Mouse (Mus musculus): ENCODE measurements around the gene Vps9d1. TPM values are rescaled to one million over a fixed set of nuclear protein-coding genes. Genes with fewer than 3 reads are reported as not detected.
"Not testable (repeated sequence)": the region's sequence is repeated elsewhere in the genome, so short reads cannot be mapped to it uniquely, and the experiment has no call there.

Gene Vps9d1
- polyA plus RNA-seq, 1 experiment from 2014 or later, result 4.0 TPM

GRCm38 (mm10) chr8:123235520-123236497 is 18.3 kb downstream of the Vps9d1 start, which contains the start of gene Spata2l:
Spata2l (minus strand) TSS chr8:123236233.
- peak within 1 kb of the TSS; percentile 68 for H3K4me3 ChIP-seq (replicated peaks)
- no peaks in the 10 kb centered on the region for H3K36me3 ChIP-seq
- no peak within 1 kb of the TSS for H3K27ac ChIP-seq
- peak within 1 kb of the TSS; percentile 96 for H3K4me2 ChIP-seq
- peaks cover 23% of the 10 kb centered on the region for H3K4me1 ChIP-seq (replicated peaks)
- ATAC-seq (ENCODE audit: low read depth), result peak; percentile 82
- H3K9ac ChIP-seq, result peak within 1 kb of the TSS; percentile 68
- peak; percentile 85 for DNase-seq
- peaks cover 33% of the 10 kb centered on the region for H3K27me3 ChIP-seq
- WGBS (ENCODE audit: insufficient replicate concordance), result 1% methylated on average over 57 of the region's 57 CpGs
- H3K9me3 ChIP-seq (replicated peaks), result no peaks in the 10 kb centered on the region

GRCm38 (mm10) chr8:123234918-123235519 is 19.1 kb downstream of the Vps9d1 start:
- 30% methylated on average over 13 of the region's 13 CpGs for WGBS (ENCODE audit: insufficient replicate concordance)
- ATAC-seq (ENCODE audit: low read depth), result no peak
- Histone ChIP-seq H3K4me3 (replicated peaks) (peak overlapping the region; percentile 68), H3K4me2 (peak overlapping the region; percentile 96), H3K4me1 (replicated peaks) (peaks cover 23% of the 10 kb centered on the region), H3K36me3 (no peaks in the 10 kb centered on the region), H3K9me3 (replicated peaks) (no peaks in the 10 kb centered on the region), H3K27me3 (peaks cover 33% of the 10 kb centered on the region), H3K27ac (no peak overlapping the region), H3K9ac (peak overlapping the region; percentile 68; the same call in 1 of the 2 replicates)
- no peak for DNase-seq

GRCm38 (mm10) chr8:123233760-123234159 is 20.4 kb downstream of the Vps9d1 start:
- Histone ChIP-seq H3K36me3 (0 out of 2 replicates have a peak, but pooled peaks cover 7% of the 10 kb centered on the region), H3K4me1 (replicated peaks) (peaks cover 23% of the 10 kb centered on the region), H3K27ac (no peak overlapping the region), H3K27me3 (peaks cover 33% of the 10 kb centered on the region), H3K9ac (no peak overlapping the region), H3K9me3 (replicated peaks) (no peaks in the 10 kb centered on the region), H3K4me3 (replicated peaks) (no peak overlapping the region), H3K4me2 (no peak overlapping the region)
- DNase-seq (no peak), ATAC-seq (ENCODE audit: low read depth) (no peak)
- 79% methylated on average over 11 of the region's 11 CpGs for WGBS (ENCODE audit: insufficient replicate concordance)

- Histone ChIP-seq H3K9me3 (replicated peaks) (no peaks in the 10 kb centered on the region), H3K27me3 (peaks cover 33% of the 10 kb centered on the region), H3K27ac (no peak overlapping the region), H3K4me1 (replicated peaks) (peaks cover 23% of the 10 kb centered on the region), H3K4me3 (replicated peaks) (no peak overlapping the region), H3K4me2 (no peak overlapping the region), H3K36me3 (0 out of 2 replicates have a peak, but pooled peaks cover 11% of the 10 kb centered on the region), H3K9ac (no peak overlapping the region)
- ATAC-seq (ENCODE audit: low read depth) (no peak), DNase-seq (no peak)
- 49% methylated on average over 11 of the region's 13 CpGs for WGBS (ENCODE audit: insufficient replicate concordance)
Measured at GRCm38 (mm10) chr8:123233300-123233699, 20.8 kb downstream of the Vps9d1 start.

- Histone ChIP-seq H3K9ac (no peak overlapping the region), H3K27ac (no peak overlapping the region), H3K36me3 (peaks cover 18% of the 10 kb centered on the region; the same call in 1 of the 2 replicates), H3K27me3 (peaks cover 33% of the 10 kb centered on the region), H3K9me3 (replicated peaks) (no peaks in the 10 kb centered on the region), H3K4me2 (no peak overlapping the region), H3K4me3 (replicated peaks) (no peak overlapping the region), H3K4me1 (replicated peaks) (peaks cover 23% of the 10 kb centered on the region)
- WGBS (ENCODE audit: insufficient replicate concordance), result 44% methylated on average over 7 of the region's 7 CpGs
- DNase-seq, result no peak
- ATAC-seq (ENCODE audit: low read depth), result no peak
Measured at GRCm38 (mm10) chr8:123232553-123232952, 21.6 kb downstream of the Vps9d1 start.

GRCm38 (mm10) chr8:123231742-123232141 is 22.4 kb downstream of the Vps9d1 start:
- no peaks in the 10 kb centered on the region for H3K9me3 ChIP-seq (replicated peaks)
- ATAC-seq (ENCODE audit: low read depth) (no peak), DNase-seq (no peak)
- H3K9ac ChIP-seq, result no peak overlapping the region
- peaks cover 22% of the 10 kb centered on the region; the same call in 1 of the 2 replicates for H3K36me3 ChIP-seq
- H3K27ac ChIP-seq, result no peak overlapping the region
- peaks cover 21% of the 10 kb centered on the region for H3K4me1 ChIP-seq (replicated peaks)
- peaks cover 28% of the 10 kb centered on the region for H3K27me3 ChIP-seq
- H3K4me2 ChIP-seq, result no peak overlapping the region
- H3K4me3 ChIP-seq (replicated peaks), result no peak overlapping the region
- WGBS (ENCODE audit: insufficient replicate concordance), result 73% methylated on average over 5 of the region's 5 CpGs

- H3K9ac ChIP-seq; H3K4me2 ChIP-seq; ATAC-seq (ENCODE audit: low read depth); H3K27ac ChIP-seq; H3K9me3 ChIP-seq (replicated peaks); H3K4me3 ChIP-seq (replicated peaks); DNase-seq: not testable (repeated sequence)
- H3K36me3 ChIP-seq, result peaks cover 26% of the 10 kb centered on the region; the same call in 1 of the 2 replicates
- H3K27me3 ChIP-seq, result peaks cover 21% of the 10 kb centered on the region
- peaks cover 15% of the 10 kb centered on the region for H3K4me1 ChIP-seq (replicated peaks)
- 77% methylated on average over 11 of the region's 11 CpGs for WGBS (ENCODE audit: insufficient replicate concordance)
Measured at GRCm38 (mm10) chr8:123230326-123230725, 23.8 kb downstream of the Vps9d1 start.

GRCm38 (mm10) chr8:123228416-123228815 is 25.7 kb downstream of the Vps9d1 start:
- Histone ChIP-seq H3K9me3 (replicated peaks) (no peaks in the 10 kb centered on the region), H3K36me3 (peaks cover 26% of the 10 kb centered on the region; the same call in 1 of the 2 replicates), H3K4me1 (replicated peaks) (peaks cover 19% of the 10 kb centered on the region), H3K4me2 (no peak overlapping the region), H3K4me3 (replicated peaks) (no peak overlapping the region), H3K9ac (no peak overlapping the region), H3K27ac (no peak overlapping the region), H3K27me3 (peaks cover 2% of the 10 kb centered on the region; the same call in 1 of the 2 replicates)
- ATAC-seq (ENCODE audit: low read depth) (no peak), DNase-seq (no peak)
- WGBS (ENCODE audit: insufficient replicate concordance), result 94% methylated on average over 1 of the region's 1 CpGs

- Histone ChIP-seq H3K4me2 (peak within 1 kb of the TSS; percentile 87), H3K36me3 (peaks cover 26% of the 10 kb centered on the region; the same call in 1 of the 2 replicates), H3K9me3 (replicated peaks) (no peaks in the 10 kb centered on the region), H3K27me3 (no peaks in the 10 kb centered on the region), H3K4me1 (replicated peaks) (peaks cover 19% of the 10 kb centered on the region), H3K27ac (peak within 1 kb of the TSS; percentile 79), H3K4me3 (replicated peaks) (peak within 1 kb of the TSS; percentile 71), H3K9ac (peak within 1 kb of the TSS; percentile 79)
- ATAC-seq (ENCODE audit: low read depth) (peak; percentile 88), DNase-seq (peak; percentile 89)
- 2% methylated on average over 59 of the region's 59 CpGs for WGBS (ENCODE audit: insufficient replicate concordance)
Measured at GRCm38 (mm10) chr8:123224278-123225266, 29.6 kb downstream of the Vps9d1 start, which contains the start of gene Cdk10. Cdk10 (plus strand) TSS chr8:123224842.

- DNase-seq, result no peak
- Histone ChIP-seq H3K9ac (no peak overlapping the region), H3K9me3 (replicated peaks) (no peaks in the 10 kb centered on the region), H3K27me3 (peaks cover 7% of the 10 kb centered on the region), H3K4me2 (no peak overlapping the region), H3K27ac (no peak overlapping the region), H3K36me3 (no peaks in the 10 kb centered on the region), H3K4me3 (replicated peaks) (no peak overlapping the region), H3K4me1 (replicated peaks) (peaks cover 16% of the 10 kb centered on the region)
- ATAC-seq (ENCODE audit: low read depth), result no peak
- WGBS (ENCODE audit: insufficient replicate concordance), result 46% methylated on average over 1 of the region's 1 CpGs
Measured at GRCm38 (mm10) chr8:123220917-123221316, 33.2 kb downstream of the Vps9d1 start.

All from liver, embryonic 13.5 days (tissue).